Mouse (Mus musculus): ENCODE data around the gene Ccdc110.

The Ccdc110 gene

GRCm38 (mm10) chr8:45934582-45935014, at the start of gene Ccdc110:
Ccdc110 (plus strand) TSS chr8:45934619.
- peak; percentile 18 for DNase-seq (ENCODE audit: extremely low read depth, low read depth, low spot score)

- no peak for DNase-seq (ENCODE audit: extremely low read depth, low read depth, low spot score)
Observed at GRCm38 (mm10) chr8:45885202-45885685, 49.2 kb upstream of the Ccdc110 start, which contains the start of gene Pdlim3. Pdlim3 (plus strand) TSS chr8:45885461.

- DNase-seq (ENCODE audit: extremely low read depth, low read depth, low spot score), result no peak
Observed at GRCm38 (mm10) chr8:45885775-45886174, 48.6 kb upstream of the Ccdc110 start.

- no peak for DNase-seq (ENCODE audit: extremely low read depth, low read depth, low spot score)
Observed at GRCm38 (mm10) chr8:45889737-45890136, 44.7 kb upstream of the Ccdc110 start.

- no peak for DNase-seq (ENCODE audit: extremely low read depth, low read depth, low spot score)
Observed at GRCm38 (mm10) chr8:45896590-45896989, 37.8 kb upstream of the Ccdc110 start.

GRCm38 (mm10) chr8:45899783-45900182, 34.6 kb upstream of the Ccdc110 start:
- DNase-seq (ENCODE audit: extremely low read depth, low read depth, low spot score), result no peak

- DNase-seq (ENCODE audit: extremely low read depth, low read depth, low spot score), result no peak
Observed at GRCm38 (mm10) chr8:45901626-45902025, 32.8 kb upstream of the Ccdc110 start.

GRCm38 (mm10) chr8:45903659-45904058, 30.8 kb upstream of the Ccdc110 start:
- no peak for DNase-seq (ENCODE audit: extremely low read depth, low read depth, low spot score)

GRCm38 (mm10) chr8:45905591-45906250, 28.7 kb upstream of the Ccdc110 start:
- DNase-seq (ENCODE audit: extremely low read depth, low read depth, low spot score), result no peak

- no peak for DNase-seq (ENCODE audit: extremely low read depth, low read depth, low spot score)
Observed at GRCm38 (mm10) chr8:45906251-45906619, 28.2 kb upstream of the Ccdc110 start.

- DNase-seq (ENCODE audit: extremely low read depth, low read depth, low spot score), result no peak
Observed at GRCm38 (mm10) chr8:45913707-45914106, 20.7 kb upstream of the Ccdc110 start.

GRCm38 (mm10) chr8:45916496-45916895, 17.9 kb upstream of the Ccdc110 start:
- DNase-seq (ENCODE audit: extremely low read depth, low read depth, low spot score), result no peak

- DNase-seq (ENCODE audit: extremely low read depth, low read depth, low spot score), result no peak
Observed at GRCm38 (mm10) chr8:45917040-45917679, 17.3 kb upstream of the Ccdc110 start.

- no peak for DNase-seq (ENCODE audit: extremely low read depth, low read depth, low spot score)
Observed at GRCm38 (mm10) chr8:45918891-45919290, 15.5 kb upstream of the Ccdc110 start.

- no peak for DNase-seq (ENCODE audit: extremely low read depth, low read depth, low spot score)
Observed at GRCm38 (mm10) chr8:45920392-45920791, 14.0 kb upstream of the Ccdc110 start.

GRCm38 (mm10) chr8:45922116-45922515, 12.3 kb upstream of the Ccdc110 start:
- no peak for DNase-seq (ENCODE audit: extremely low read depth, low read depth, low spot score)

GRCm38 (mm10) chr8:45936986-45937385, 2.6 kb downstream of the Ccdc110 start:
- DNase-seq (ENCODE audit: extremely low read depth, low read depth, low spot score), result no peak

- no peak for DNase-seq (ENCODE audit: extremely low read depth, low read depth, low spot score)
Observed at GRCm38 (mm10) chr8:45946283-45946682, 11.9 kb downstream of the Ccdc110 start.

GRCm38 (mm10) chr8:45950622-45951021, 16.2 kb downstream of the Ccdc110 start:
- DNase-seq (ENCODE audit: extremely low read depth, low read depth, low spot score), result no peak

- DNase-seq (ENCODE audit: extremely low read depth, low read depth, low spot score), result no peak
Observed at GRCm38 (mm10) chr8:45970894-45971293, 36.5 kb downstream of the Ccdc110 start.

- no peak for DNase-seq (ENCODE audit: extremely low read depth, low read depth, low spot score)
Observed at GRCm38 (mm10) chr8:45973988-45974505, 39.6 kb downstream of the Ccdc110 start.
